Mouse (Mus musculus): Measurements from ENCODE around the gene Mpp3.

- TF ChIP-seq CTCF (IDR thresholded peaks at IDR 0.05; ENCODE audit: control insufficient read depth, insufficient read depth, low read length) (no peak), POLR2A (IDR thresholded peaks at IDR 0.05; ENCODE audit: borderline replicate concordance, control insufficient read depth, low read depth, low read length) (no peak)
Measured at GRCm38 (mm10) chr11:102069633-102070032, 41.4 kb upstream of the Mpp3 start.
